Mouse (Mus musculus) spleen, adult 12 weeks (tissue): Measurements from ENCODE around the gene Gclc.
"Not testable (repeated sequence)": the region's sequence is repeated elsewhere in the genome, so short reads cannot be mapped to it uniquely, and the experiment has no call there.

Experiments used
- DNase-seq: peaks from one replicate; pipeline ENCODE4 v3.0.0; 2022; ENCODE audit warnings: low spot score

The Gclc gene

DNA sequence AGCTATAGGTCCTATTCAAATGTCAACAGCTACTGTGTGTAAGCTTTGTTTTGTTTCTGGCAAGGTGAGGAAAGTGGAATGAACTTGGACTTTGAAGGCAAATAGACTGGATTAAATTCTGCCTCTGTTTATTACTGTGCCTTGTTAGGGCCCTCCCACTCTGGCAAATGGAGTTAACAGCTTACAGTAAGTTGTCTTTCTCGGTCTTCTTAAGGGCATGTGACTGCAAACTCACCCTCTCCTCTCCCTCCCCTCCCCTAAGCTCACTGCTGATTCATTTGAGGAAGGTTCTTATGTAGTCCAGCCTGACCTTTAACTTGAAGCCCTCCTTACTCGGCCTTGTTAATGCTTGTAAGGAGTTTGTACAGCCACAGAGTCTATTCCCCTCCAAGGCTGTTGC lies 8.0 kb upstream of the Gclc start:
- no peak for DNase-seq

DNA sequence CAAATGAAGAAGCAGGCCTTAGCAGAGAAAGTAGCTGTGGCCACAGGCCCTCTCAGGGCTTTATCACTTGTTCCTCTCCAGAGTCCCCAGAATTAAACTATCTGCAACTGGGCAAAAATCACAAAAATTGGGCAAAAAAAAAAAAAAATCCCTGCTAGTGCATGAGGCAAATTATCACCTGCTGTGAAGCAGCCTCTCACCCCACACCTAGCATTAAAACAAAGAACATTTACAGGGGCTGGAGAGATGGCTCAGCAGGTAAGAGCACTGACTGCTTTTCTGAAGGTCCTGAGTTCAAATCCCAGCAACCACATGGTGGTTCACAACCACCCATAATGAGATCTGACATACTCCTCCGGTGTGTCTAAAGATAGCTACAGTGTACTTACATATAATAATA lies 6.0 kb upstream of the Gclc start:
- DNase-seq: not testable (repeated sequence)

DNA sequence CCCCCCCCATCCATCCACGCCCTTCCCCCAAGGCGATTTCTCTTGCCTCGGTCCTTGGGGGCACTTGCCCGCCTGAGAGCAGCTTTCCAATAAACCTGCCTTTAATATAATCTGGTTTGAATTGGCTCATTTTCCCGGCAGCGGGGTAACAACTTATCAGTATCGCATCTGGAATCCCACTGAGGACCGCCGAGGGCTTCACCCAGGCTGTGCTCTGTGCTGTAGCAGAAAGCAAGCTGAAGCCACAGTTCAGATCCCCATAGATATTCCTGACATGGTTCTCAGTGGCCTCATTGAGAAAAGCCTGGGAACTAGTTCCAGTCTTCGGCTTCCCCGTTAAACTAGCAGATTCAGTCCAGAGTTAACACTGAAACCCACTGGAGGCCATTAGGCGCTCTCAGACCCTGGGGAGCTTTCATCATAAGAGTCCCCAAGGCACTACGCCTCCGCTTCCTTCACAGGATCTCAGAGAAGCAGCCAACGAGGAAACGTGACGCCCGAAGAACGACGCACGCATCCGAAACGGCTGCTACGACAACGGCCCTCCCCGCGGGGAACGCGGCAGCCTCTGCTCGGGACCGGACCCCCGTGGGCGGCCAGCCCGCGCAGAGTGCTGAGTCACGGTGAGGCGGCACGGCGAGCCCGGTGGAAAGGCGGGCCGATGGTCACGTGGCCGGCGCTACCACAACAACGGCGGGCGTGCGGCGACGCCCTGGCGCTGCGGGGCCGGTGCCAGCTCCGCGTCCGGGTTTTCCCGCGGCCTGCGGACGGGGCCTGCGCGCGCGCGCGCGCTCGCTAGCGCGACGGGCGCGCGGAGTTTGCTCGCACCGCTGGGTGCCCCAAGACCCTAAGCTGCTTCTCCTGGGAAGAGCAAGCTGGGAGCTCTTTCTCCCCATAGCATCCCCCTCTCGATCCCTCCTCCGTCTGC lies 3.9 kb upstream of the Gclc start:
- DNase-seq: peak; percentile 94

DNA sequence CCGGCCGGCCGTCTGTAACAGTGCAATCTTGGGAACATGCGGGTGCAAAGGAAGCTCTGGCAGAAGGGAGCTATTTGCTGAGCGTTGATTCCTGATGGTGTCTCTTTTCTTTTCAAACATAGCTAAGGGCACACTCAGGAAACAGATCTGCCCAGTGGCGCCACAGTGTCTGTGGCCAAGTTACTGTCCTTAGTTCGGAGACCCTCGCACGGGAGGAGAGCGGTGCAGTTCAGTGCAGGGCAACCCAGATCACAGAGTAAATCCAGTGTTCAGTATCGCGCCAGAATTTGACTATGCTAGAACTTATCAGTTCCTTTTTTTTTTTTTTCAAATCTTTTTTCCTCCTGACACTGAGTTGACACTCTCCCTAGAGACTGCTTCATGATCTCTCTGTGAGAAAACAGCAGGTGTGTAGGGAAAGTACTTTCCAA lies 3.2 kb upstream of the Gclc start:
- DNase-seq: no peak

DNA sequence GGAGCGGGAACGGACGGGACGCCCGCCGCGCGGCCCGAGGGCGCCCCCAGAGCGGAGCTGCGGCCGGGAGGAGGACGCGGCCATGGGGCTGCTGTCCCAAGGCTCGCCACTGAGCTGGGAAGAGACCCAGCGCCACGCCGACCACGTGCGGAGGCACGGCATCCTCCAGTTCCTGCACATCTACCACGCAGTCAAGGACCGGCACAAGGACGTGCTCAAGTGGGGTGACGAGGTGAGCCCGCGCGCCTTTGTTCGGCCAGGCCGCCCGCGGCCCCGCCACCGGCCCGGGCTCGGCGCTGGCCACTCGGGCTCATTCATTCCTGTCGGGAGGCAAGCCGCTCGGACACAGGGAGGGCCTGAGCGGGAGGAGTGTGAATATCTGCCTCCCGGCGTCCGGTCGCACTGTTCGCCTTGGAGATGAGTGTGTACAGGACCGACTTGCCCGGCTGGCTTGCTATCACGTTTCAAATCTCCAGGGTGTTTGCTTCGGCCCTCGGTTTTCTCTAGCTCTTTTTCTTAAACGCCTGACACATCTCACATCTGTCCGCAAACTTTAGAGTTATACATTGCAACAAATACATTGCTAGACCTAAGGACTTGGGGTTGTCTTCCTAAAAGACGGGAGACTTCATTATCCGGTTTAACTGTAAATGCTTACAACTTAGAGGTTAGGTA lies 530 bp downstream of the Gclc start:
- peak; percentile 66 for DNase-seq

DNA sequence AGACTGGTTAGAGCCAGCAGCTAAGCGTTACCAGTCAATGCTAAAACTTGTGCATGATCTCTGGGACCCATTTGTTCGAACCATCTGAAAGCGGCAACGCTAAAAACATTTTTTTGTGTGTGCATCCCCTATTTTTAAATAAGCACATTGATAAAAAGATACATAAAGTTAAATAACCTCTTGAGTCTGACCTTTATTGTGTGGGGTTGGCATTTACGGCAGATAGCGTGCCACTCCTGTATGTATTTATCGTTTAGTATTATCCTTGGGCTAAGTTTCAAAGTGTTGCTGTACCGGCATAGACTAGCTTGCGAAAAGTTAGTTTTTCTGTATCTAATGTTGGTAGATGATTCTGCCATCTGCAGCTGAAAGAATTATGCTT lies 1.1 kb downstream of the Gclc start:
- no peak for DNase-seq

DNA sequence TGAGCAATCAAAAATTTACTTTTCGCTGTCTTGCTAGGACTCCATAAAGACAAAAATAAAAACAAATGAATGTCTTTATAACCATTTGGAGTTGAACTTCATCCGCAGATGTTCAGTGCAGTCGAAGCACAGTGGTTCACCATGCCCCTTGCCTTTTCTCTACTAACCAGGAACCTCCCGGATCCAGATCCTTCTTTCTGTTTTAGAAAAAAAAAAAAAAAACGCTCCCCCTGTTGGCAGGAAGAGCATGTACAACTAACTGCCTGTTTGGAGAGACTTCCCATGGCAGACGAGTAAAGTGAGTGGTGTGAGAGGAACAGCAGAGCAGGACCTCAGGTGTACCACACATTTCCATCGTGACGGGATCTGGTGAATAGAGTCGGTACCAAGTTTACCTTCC lies 1.7 kb downstream of the Gclc start:
- peak; percentile 7 for DNase-seq

DNA sequence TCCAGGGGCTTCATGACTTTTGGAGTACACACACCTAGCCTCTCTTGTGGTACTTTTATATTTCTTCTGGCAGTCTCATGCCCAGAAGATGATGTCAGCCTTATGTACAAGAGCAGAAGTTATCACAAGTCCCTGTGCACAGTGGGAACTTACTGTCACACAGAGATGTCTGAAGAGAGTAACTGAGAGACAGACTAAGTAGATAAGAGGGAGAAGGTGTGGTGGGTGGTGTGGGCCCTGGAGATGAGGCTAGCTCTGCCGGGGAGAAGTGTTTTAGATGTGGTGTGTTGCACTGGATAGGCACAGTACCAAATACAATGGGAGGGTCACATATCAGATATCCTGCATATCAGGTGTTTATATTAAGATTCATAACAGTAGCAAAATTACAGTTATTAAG lies 3.0 kb downstream of the Gclc start:
- peak; percentile 32 for DNase-seq

DNA sequence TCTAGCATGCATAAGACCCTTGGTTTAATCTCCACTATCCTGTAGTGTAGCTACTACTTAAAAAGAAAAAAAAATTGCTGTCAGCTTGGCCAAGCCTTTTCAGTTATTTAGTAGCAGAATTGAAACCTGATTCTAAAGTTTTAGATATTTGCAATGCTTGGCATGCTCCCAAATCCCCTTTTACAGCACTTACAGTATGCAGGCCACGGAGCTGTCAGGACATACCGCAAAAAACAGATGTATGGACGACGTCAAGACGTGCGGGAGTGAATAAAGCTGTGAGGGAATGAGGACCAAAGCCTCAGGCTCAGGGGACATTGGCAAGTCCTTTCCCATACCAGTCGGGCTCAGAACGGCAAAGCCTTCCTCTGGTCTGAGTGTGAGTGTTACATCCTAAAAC lies 4.1 kb downstream of the Gclc start:
- DNase-seq: no peak

DNA sequence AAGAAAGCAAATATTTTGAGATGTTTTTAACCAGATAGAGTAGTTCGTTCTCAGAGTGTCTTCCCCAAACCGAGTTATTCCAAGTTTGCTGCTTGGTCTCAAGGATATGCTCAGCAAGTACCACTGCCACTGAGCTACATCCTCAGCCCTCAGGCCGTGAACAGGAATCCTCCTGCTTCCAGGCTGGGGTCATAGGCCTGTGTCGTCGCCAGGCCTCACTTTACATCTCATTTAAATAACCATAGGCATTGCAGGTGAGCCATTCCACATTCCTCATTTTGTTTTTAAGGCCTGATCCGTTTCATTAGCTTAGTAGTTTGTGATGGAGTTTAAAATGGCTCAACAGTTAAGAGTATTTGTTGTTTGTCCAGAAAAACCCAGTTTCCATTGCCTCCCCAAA lies 4.8 kb downstream of the Gclc start:
- DNase-seq: no peak

DNA sequence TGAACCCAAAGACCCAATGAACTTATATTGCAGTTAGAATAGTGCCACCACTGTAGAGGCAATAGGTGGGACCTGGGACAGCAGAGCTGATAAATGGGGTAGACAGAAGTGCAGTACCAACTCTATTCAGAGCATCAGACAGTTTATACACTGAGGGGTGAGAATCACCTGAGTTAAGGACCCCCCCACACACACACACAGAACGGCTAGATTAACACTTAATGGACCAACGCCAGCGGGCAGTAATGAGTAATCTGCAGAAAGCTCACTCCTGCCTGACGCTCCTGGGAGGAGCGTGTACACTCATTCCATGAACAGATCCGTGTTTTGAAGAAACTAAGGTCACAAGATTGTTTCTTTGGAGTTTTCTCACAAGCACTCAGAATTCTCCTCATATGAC lies 5.4 kb downstream of the Gclc start:
- DNase-seq: no peak

DNA sequence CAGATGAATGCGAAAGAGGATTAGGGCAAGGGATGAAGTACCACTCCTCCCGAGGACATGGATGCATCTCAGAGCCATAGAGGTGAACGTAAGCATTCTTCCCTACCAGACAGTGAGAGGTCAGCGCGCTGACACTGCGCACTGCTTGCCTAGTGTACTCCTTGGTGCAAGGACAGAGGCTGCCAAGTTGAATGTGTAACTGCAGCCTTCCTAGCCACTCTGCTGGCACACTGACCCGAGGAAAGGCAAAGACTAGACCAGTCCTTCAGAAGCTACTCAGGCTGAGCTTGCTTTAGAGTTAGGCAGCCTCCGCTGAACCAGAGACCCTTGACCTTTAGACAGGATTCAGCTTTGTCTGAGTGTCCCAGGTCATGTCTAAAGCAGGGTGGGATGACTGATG lies 11.9 kb downstream of the Gclc start:
- DNase-seq: no peak

DNA sequence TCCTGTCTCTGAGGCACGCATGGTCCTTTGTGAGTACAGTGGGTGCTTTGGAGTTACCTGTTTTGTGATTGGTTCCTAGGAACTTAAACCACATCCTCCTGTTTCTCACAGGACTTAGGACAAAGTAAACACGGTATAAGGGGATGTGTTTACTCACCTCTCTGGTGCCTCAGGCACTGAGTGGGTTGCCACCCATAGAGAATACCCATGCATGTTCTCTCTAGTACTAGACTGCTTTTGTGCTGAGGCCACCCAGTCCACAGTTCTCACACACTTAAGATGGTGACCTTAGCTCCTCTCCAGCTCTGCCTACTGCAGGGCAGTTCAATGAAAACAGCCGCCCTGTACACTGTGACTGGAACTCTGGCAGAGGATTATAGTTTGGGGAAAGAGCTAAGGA lies 12.4 kb downstream of the Gclc start:
- no peak for DNase-seq

DNA sequence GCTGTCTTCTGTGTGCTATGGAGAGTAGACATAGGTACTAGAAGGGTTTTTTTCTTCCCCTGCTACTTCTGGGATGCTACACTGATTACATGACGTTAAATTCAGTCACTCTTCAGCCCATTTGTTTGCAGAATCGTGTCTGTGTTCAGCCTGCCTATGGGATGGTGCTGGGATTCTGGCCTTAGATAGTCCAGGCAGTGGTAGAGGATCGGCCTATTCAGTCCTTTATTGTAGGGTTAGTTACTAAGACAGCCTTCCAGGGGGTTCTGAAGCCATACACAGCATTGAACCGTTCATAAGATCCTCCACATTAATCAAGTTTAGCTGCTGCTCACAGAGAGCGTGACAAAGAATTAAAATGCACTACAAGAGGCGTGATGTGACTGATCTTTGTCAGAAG lies 16.6 kb downstream of the Gclc start:
- DNase-seq: no peak

DNA sequence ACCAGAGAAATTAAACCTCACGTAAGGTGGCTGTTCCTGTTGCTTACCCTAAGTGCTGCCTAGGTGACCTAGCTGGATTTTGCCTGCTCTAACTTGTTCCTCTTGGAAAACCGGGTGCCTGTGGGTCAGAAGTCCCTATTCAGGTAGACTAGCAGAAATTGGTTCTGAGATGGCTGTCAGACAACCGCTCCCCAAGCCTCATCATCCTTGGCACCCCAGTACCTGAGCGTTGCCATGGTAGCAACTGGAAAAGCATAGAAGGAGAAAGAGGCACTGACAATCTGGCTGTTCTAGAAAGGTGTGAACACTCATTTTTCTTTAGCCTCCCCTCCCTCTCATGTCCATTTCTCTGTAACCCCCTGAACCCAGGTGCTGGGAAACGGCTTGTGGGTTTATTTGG lies 17.0 kb downstream of the Gclc start:
- no peak for DNase-seq

DNA sequence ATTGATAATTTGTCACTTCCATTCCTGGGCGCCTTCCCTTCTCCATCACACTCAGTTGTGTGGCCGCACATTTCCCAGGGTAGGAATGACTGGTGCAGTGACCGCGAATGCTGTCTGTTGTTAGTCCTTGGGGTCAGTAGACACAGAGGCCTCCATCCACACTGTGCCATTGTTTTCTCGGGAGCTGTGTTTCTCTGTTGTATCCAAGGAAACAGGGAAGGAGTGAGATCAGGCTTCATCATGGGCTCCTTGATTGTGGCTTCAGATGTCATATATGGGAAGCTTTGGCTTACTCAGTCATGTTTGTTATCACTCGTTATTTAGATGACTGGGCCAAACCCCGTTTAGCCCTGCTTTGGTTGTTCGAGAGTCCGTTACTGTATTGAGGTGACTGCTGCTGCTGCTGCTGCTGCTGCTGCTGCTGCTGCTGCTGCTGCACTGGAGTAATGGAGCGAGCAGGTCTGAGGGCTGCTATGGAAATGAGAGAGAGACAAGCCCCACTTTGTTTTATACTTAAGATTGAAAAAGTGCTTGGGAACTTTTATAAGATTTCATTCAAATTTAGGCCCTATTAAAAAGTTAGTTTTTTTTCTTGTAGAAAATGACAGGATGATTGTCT lies 17.5 kb downstream of the Gclc start:
- DNase-seq: no peak

DNA sequence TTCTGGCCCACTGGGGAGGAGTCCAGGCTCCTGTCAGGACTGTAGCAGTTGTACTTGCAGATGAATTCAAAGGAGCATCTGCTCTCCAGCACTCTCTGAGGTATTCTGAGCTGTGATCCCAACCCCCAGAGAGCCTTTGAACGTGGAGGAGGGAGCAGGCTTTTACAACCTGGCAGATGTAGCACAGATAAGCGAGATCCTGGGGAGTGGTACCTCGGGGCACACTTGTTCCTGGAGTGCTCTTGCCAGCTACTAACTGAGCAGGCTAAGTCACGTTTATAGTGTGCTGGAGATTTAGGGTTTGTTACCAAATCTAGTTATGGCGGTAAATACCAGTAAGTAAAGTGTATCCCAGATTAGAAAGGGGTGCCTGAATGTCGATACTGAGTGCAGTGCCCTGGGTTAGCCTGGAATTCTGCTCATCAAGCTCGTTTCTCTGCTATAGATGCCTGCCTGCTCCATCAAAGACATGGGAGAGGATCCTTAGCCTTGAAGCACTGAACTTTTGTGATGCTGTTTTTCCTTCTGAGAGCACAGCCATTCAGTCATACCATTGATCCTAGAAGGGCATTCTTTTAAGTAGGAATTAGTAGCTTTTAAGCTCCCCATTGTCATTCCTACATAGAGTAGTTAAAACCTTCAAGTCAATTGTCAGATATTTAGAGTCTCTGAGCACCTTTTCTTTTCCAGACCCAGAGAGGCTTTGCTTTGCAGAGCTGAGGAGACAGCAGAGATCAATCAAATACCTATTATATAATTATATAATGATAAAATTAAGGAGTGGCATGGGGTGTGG lies 22.6 kb downstream of the Gclc start:
- no peak for DNase-seq

DNA sequence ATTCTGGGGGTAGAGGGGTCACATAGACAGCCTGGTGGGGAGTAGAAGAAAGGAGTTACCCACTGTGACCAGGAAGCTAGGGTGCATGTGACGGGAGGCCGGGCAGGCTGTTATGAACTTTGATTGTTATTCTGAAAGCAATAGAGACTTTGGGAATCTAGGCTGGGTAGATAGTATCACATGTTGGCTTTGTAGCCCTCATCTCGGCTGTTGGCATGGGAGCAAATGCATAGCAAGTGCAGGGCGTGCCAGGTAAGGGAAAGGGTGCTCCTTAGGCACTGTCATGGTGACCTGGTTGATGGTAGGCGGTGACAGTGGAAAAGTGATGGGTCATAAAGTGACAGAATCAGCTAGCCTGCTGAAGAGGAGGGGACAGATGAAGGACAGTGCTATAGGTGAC lies 23.3 kb downstream of the Gclc start:
- no peak for DNase-seq

DNA sequence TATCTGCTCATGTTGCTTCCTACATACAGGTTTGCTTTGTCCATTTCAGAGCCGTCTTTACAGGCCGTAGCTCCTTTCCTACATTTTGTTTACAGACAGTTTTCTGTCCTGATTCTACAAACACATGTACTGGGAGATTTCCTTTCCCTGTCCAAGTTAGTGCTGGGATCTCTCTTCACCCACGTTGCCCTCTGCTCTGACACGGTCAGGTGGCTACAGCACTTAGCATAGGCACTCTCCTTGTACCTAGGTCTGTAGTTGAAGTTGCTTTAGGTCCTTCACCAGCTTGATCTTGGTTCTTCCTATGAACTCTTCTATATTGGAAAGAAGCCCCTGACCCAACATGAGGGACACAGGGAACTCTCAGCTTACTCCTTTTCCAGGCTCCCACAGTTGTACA lies 25.4 kb downstream of the Gclc start:
- DNase-seq: no peak

DNA sequence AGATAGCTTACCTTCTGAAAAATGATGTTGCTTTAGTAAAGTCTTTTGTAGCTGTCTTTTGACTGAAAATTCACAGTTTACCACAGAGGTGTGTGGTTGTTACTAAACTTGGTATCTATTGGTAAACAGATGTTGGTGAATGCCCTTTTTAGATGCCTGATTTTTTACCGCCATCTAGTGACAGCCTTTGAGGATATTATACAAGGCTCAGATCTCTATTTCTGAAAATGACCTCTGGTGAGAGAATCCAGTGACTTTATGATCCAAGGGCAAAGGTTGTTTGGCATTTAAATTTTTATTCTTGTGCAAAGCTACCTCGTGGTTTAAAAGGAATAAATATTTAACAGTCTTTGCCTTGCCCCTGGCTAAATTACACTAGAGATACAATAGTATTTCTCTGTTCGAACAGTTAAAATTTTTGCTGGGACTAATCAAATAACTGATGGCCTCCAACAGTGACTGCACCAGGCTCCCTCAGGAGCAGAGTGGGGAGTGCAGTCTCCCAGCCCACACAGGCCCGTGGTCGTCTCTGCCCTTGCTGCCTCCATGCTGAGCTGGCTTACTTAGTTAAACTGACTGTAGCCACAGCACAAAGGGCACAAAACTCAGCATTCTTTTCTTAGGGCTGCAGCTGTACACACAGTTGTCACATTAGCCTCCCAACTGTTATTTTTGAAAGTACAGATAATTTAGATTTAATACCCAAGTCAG lies 27.3 kb downstream of the Gclc start:
- no peak for DNase-seq

DNA sequence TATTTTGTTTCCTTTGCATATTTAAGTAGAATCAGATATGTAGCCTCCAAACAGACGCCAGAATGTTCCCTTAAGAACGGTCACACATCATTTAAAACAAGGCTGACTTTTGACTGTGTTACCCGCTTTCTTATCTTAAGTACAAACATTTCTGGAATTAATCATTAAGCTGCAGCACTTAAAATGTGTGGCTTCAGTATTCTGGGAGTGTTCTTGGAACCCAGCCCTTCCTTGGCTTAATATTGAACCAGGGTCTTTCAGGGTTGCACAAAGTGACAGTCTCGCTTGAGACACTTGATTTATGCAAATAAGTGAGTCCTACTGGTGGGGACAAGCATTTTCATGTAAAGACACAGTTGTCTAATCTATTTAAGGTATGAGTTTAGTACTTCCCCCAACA lies 27.9 kb downstream of the Gclc start:
- no peak for DNase-seq

DNA sequence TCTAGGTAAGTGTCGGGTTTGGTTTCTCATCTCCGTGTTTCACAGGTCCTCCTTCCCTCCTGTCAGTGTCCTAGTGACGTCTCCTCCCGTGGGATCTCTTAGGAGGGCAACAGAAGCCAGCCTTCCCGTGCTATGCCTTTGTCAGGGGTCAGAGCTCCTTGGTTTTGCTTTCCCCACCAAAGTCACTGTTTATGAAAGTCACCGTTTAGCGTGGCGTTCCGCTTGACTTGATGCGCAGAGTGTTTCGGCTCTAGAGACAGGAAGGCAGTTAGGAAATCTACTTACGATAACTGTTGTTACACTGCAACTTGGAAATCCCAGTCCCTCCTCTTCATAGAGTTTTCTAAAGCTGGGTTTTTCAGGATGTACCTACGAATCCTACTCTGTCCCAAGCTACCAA lies 28.7 kb downstream of the Gclc start:
- no peak for DNase-seq
